Mouse (Mus musculus): ENCODE results near the gene Ctsa. TPM values are rescaled to one million over a fixed set of nuclear protein-coding genes. Genes with fewer than 3 reads are reported as not detected.
"Not testable (repeated sequence)": the region's sequence is repeated elsewhere in the genome, so short reads cannot be mapped to it uniquely, and the experiment has no call there.

The Ctsa gene
- polyA plus RNA-seq, 1 experiment from 2014 or later: 105 TPM

- 94% methylated on average over 2 of the region's 2 CpGs for WGBS
- no peaks in the 10 kb centered on the region for H3K27me3 ChIP-seq (ENCODE audit: low read depth, poor library complexity, severe bottlenecking)
- no peak overlapping the region for H3K4me3 ChIP-seq
- H3K36me3 ChIP-seq: peaks cover 89% of the 10 kb centered on the region
- no peak overlapping the region for H3K27ac ChIP-seq
- H3K4me1 ChIP-seq: peaks cover under 1% of the 10 kb centered on the region; the same call in 1 of the 2 replicates
- H3K9me3 ChIP-seq (replicated peaks): no peaks in the 10 kb centered on the region
- no peak for DNase-seq (ENCODE audit: low spot score)
Observed at GRCm38 (mm10) chr2:164793772-164794171, 38.9 kb upstream of the Ctsa start.

- no peaks in the 10 kb centered on the region for H3K4me1 ChIP-seq
- H3K27me3 ChIP-seq (ENCODE audit: low read depth, poor library complexity, severe bottlenecking): no peaks in the 10 kb centered on the region
- no peak overlapping the region for H3K4me3 ChIP-seq
- peaks cover 90% of the 10 kb centered on the region for H3K36me3 ChIP-seq
- peak; percentile 73 for DNase-seq (ENCODE audit: low spot score)
- H3K9me3 ChIP-seq (replicated peaks): no peaks in the 10 kb centered on the region
- WGBS: 44% methylated on average over 5 of the region's 5 CpGs
- H3K27ac ChIP-seq: no peak overlapping the region
Observed at GRCm38 (mm10) chr2:164794293-164794692, 38.4 kb upstream of the Ctsa start.

GRCm38 (mm10) chr2:164795868-164796267 lies 36.8 kb upstream of the Ctsa start:
- no peaks in the 10 kb centered on the region for H3K4me1 ChIP-seq
- DNase-seq (ENCODE audit: low spot score): no peak
- H3K9me3 ChIP-seq (replicated peaks): no peaks in the 10 kb centered on the region
- no peaks in the 10 kb centered on the region for H3K27me3 ChIP-seq (ENCODE audit: low read depth, poor library complexity, severe bottlenecking)
- H3K27ac ChIP-seq: no peak overlapping the region
- WGBS: 89% methylated on average over 4 of the region's 4 CpGs
- H3K4me3 ChIP-seq: no peak overlapping the region
- peaks cover 91% of the 10 kb centered on the region for H3K36me3 ChIP-seq

- H3K9me3 ChIP-seq (replicated peaks); H3K4me3 ChIP-seq; H3K4me1 ChIP-seq; H3K27me3 ChIP-seq (ENCODE audit: low read depth, poor library complexity, severe bottlenecking); H3K27ac ChIP-seq; DNase-seq (ENCODE audit: low spot score): not testable (repeated sequence)
- peaks cover 85% of the 10 kb centered on the region for H3K36me3 ChIP-seq
- 81% methylated on average over 6 of the region's 6 CpGs for WGBS
Observed at GRCm38 (mm10) chr2:164798554-164798953, 34.1 kb upstream of the Ctsa start.

GRCm38 (mm10) chr2:164800252-164801004 lies 32.2 kb upstream of the Ctsa start:
- 94% methylated on average over 13 of the region's 13 CpGs for WGBS
- Histone ChIP-seq H3K4me3 (no peak overlapping the region), H3K27me3 (ENCODE audit: low read depth, poor library complexity, severe bottlenecking) (no peaks in the 10 kb centered on the region), H3K36me3 (peaks cover 72% of the 10 kb centered on the region), H3K9me3 (replicated peaks) (no peaks in the 10 kb centered on the region), H3K27ac (no peak overlapping the region), H3K4me1 (peaks cover 17% of the 10 kb centered on the region)
- DNase-seq (ENCODE audit: low spot score): no peak

GRCm38 (mm10) chr2:164803201-164803920 lies 29.3 kb upstream of the Ctsa start:
- Histone ChIP-seq H3K4me1 (peaks cover 20% of the 10 kb centered on the region), H3K36me3 (peaks cover 45% of the 10 kb centered on the region), H3K27ac (no peak overlapping the region), H3K27me3 (ENCODE audit: low read depth, poor library complexity, severe bottlenecking) (no peaks in the 10 kb centered on the region), H3K9me3 (replicated peaks) (no peaks in the 10 kb centered on the region), H3K4me3 (peak overlapping the region; percentile 89)
- 93% methylated on average over 16 of the region's 16 CpGs for WGBS
- no peak for DNase-seq (ENCODE audit: low spot score)

- Histone ChIP-seq H3K4me3 (peak overlapping the region; percentile 89), H3K27ac (peak overlapping the region; percentile 91; the same call in 1 of the 2 replicates), H3K27me3 (ENCODE audit: low read depth, poor library complexity, severe bottlenecking) (no peaks in the 10 kb centered on the region), H3K36me3 (peaks cover 46% of the 10 kb centered on the region), H3K4me1 (peaks cover 20% of the 10 kb centered on the region), H3K9me3 (replicated peaks) (no peaks in the 10 kb centered on the region)
- 55% methylated on average over 1 of the region's 1 CpGs for WGBS
- no peak for DNase-seq (ENCODE audit: low spot score)
Observed at GRCm38 (mm10) chr2:164803921-164804313, 28.8 kb upstream of the Ctsa start.

GRCm38 (mm10) chr2:164804533-164805331 lies 27.9 kb upstream of the Ctsa start, which contains the start of the genes Acot8 and Zswim3:
TSS of gene Acot8 (minus strand) at chr2:164804882.
TSS of gene Zswim3 (plus strand) at chr2:164805098.
- no peaks in the 10 kb centered on the region for H3K27me3 ChIP-seq (ENCODE audit: low read depth, poor library complexity, severe bottlenecking)
- H3K27ac ChIP-seq: peak within 1 kb of the TSS; percentile 91
- peak within 1 kb of the TSS; percentile 89 for H3K4me3 ChIP-seq
- DNase-seq (ENCODE audit: low spot score): peak; percentile 94
- H3K4me1 ChIP-seq: peaks cover 20% of the 10 kb centered on the region
- H3K9me3 ChIP-seq (replicated peaks): no peaks in the 10 kb centered on the region
- peaks cover 46% of the 10 kb centered on the region for H3K36me3 ChIP-seq
- under 1% methylated on average over 47 of the region's 47 CpGs for WGBS

GRCm38 (mm10) chr2:164805332-164805718 lies 27.3 kb upstream of the Ctsa start:
- peak overlapping the region; percentile 89 for H3K4me3 ChIP-seq
- H3K4me1 ChIP-seq: peaks cover 20% of the 10 kb centered on the region
- no peaks in the 10 kb centered on the region for H3K27me3 ChIP-seq (ENCODE audit: low read depth, poor library complexity, severe bottlenecking)
- H3K9me3 ChIP-seq (replicated peaks): no peaks in the 10 kb centered on the region
- 2% methylated on average over 21 of the region's 21 CpGs for WGBS
- H3K27ac ChIP-seq: peak overlapping the region; percentile 91
- H3K36me3 ChIP-seq: peaks cover 40% of the 10 kb centered on the region
- no peak for DNase-seq (ENCODE audit: low spot score)

GRCm38 (mm10) chr2:164806614-164807013 lies 26.1 kb upstream of the Ctsa start:
- 85% methylated on average over 7 of the region's 7 CpGs for WGBS
- peaks cover 20% of the 10 kb centered on the region for H3K4me1 ChIP-seq
- H3K4me3 ChIP-seq: no peak overlapping the region
- DNase-seq (ENCODE audit: low spot score): no peak
- H3K36me3 ChIP-seq: peaks cover 27% of the 10 kb centered on the region
- no peaks in the 10 kb centered on the region for H3K27me3 ChIP-seq (ENCODE audit: low read depth, poor library complexity, severe bottlenecking)
- no peaks in the 10 kb centered on the region for H3K9me3 ChIP-seq (replicated peaks)
- H3K27ac ChIP-seq: no peak overlapping the region

- Histone ChIP-seq H3K4me1 (no peaks in the 10 kb centered on the region), H3K27ac (no peak overlapping the region), H3K4me3 (no peak overlapping the region), H3K36me3 (peaks cover 15% of the 10 kb centered on the region), H3K27me3 (ENCODE audit: low read depth, poor library complexity, severe bottlenecking) (no peaks in the 10 kb centered on the region), H3K9me3 (replicated peaks) (no peaks in the 10 kb centered on the region)
- DNase-seq (ENCODE audit: low spot score): no peak
- 75% methylated on average over 2 of the region's 2 CpGs for WGBS
Observed at GRCm38 (mm10) chr2:164813557-164813956, 19.1 kb upstream of the Ctsa start.

GRCm38 (mm10) chr2:164815348-164815747 lies 17.3 kb upstream of the Ctsa start:
- Histone ChIP-seq H3K4me3 (no peak overlapping the region), H3K27me3 (ENCODE audit: low read depth, poor library complexity, severe bottlenecking) (no peaks in the 10 kb centered on the region), H3K9me3 (replicated peaks) (no peaks in the 10 kb centered on the region), H3K36me3 (peaks cover 9% of the 10 kb centered on the region), H3K4me1 (no peaks in the 10 kb centered on the region), H3K27ac (no peak overlapping the region)
- WGBS: 90% methylated on average over 5 of the region's 5 CpGs
- DNase-seq (ENCODE audit: low spot score): no peak
